Comparison of ENCODE assay signal across 8 mouse cellular contexts in the genomic region with DNA sequence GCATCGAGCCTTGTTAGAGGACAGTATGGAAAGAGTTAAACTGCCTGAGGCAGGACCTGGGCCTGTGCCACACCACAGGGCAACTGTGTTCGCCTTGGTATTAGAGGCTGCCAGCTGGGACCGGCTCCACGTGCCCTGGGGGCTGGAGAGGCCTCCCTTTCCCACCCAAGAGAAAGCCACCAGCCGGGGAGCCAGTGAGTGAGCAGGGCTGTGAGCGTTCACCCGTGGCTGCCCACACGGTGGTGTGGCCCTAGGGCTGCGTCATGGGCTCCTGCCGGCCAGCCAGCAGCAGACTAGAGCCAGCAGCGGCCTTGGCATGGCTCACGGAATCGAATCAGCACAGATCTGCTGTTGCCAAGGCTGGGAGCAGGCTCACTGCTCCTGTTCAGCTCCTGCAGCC. TPM values are rescaled to one million over a fixed set of nuclear protein-coding genes. Genes with fewer than 3 reads are reported as not detected.
DNase-seq lines count a peak whose midpoint lies in the region; ATAC-seq and TF ChIP-seq lines count a peak whose summit lies in the region.

No protein-coding gene starts in this region.

- no peaks in the 10 kb centered on the region for H3K36me3 ChIP-seq in kidney, adult 2 months (ENCODE audit: control insufficient read depth, insufficient read depth, low read length)
- H3K36me3 ChIP-seq in kidney, embryonic 15.5 days, result no peaks in the 10 kb centered on the region
- H3K36me3 ChIP-seq in heart, embryonic 10.5 days, result no peaks in the 10 kb centered on the region
- H3K36me3 ChIP-seq in midbrain, embryonic 13.5 days, result no peaks in the 10 kb centered on the region

- TF ChIP-seq CTCF in kidney, adult 2 months (conservative IDR thresholded peaks at IDR 0.05; ENCODE audit: insufficient read depth, insufficient read length, low read depth, low read length), result 0 out of 2 replicates have a peak, but pooled peaks have one; percentile 1

- no peaks in the 10 kb centered on the region for H3K4me1 ChIP-seq in kidney, adult 2 months (ENCODE audit: control insufficient read depth, insufficient read depth, low read length)
- H3K4me1 ChIP-seq in kidney, embryonic 15.5 days, result peaks cover 85% of the 10 kb centered on the region
- H3K4me1 ChIP-seq in heart, embryonic 10.5 days, result peaks cover 71% of the 10 kb centered on the region
- H3K4me1 ChIP-seq in midbrain, embryonic 13.5 days (replicated peaks), result peaks cover 53% of the 10 kb centered on the region

- 32% methylated on average over 13 of the region's 13 CpGs for WGBS in kidney, adult 2 months
- WGBS in kidney, embryonic 15.5 days, result 55% methylated on average over 13 of the region's 13 CpGs
- 79% methylated on average over 13 of the region's 13 CpGs for WGBS in heart, embryonic 10.5 days
- 59% methylated on average over 13 of the region's 13 CpGs for WGBS in midbrain, embryonic 13.5 days

- no peaks in the 10 kb centered on the region for H3K27me3 ChIP-seq in kidney, adult 2 months (replicated peaks; ENCODE audit: control insufficient read depth, insufficient read depth, low read length)
- H3K27me3 ChIP-seq in kidney, embryonic 15.5 days, result no peaks in the 10 kb centered on the region
- H3K27me3 ChIP-seq in heart, embryonic 10.5 days (ENCODE audit: insufficient read depth, poor library complexity, severe bottlenecking), result peaks cover 14% of the 10 kb centered on the region; the same call in 1 of the 2 replicates
- H3K27me3 ChIP-seq in midbrain, embryonic 13.5 days, result peaks cover 4% of the 10 kb centered on the region; the same call in 1 of the 2 replicates

- TF ChIP-seq POLR2A in kidney, adult 2 months (IDR thresholded peaks at IDR 0.05; ENCODE audit: low read depth, low read length), result no peak

- no peak overlapping the region for H3K9ac ChIP-seq in kidney, embryonic 15.5 days
- no peak overlapping the region for H3K9ac ChIP-seq in midbrain, embryonic 13.5 days (replicated peaks)

- no peaks in the 10 kb centered on the region for H3K9me3 ChIP-seq in kidney, embryonic 15.5 days (replicated peaks)
- H3K9me3 ChIP-seq in heart, embryonic 10.5 days, result no peaks in the 10 kb centered on the region
- no peaks in the 10 kb centered on the region for H3K9me3 ChIP-seq in midbrain, embryonic 13.5 days

- H3K4me3 ChIP-seq in kidney, adult 2 months (ENCODE audit: insufficient read depth, low read depth, low read length), result no peak overlapping the region
- H3K4me3 ChIP-seq in kidney, embryonic 15.5 days (replicated peaks), result no peak overlapping the region
- no peak overlapping the region for H3K4me3 ChIP-seq in heart, embryonic 10.5 days
- H3K4me3 ChIP-seq in midbrain, embryonic 13.5 days (replicated peaks), result no peak overlapping the region

- ATAC-seq in kidney, embryonic 15.5 days (replicated peaks; ENCODE audit: low FRiP score), result no peak
- 0 out of 2 replicates have a peak, but pooled peaks have one; percentile 18 for ATAC-seq in midbrain, embryonic 13.5 days

- DNase-seq in kidney, adult 2 months, result peak; percentile 42
- DNase-seq in adipocyte (ENCODE audit: low spot score), result peak; percentile 80
- peak; percentile 76 to 78 for DNase-seq in cerebellum, postnatal 25 days
- DNase-seq in heart, embryonic 10.5 days (ENCODE audit: low spot score), result no peak
- DNase-seq in spleen, postnatal 36 days (ENCODE audit: low spot score in 2 of 2), result no peak
- no peak for DNase-seq in embryo, embryonic 10 days (ENCODE audit: low spot score)

- H3K27ac ChIP-seq in kidney, adult 2 months (ENCODE audit: insufficient read depth, low read depth, low read length), result no peak overlapping the region
- no peak overlapping the region for H3K27ac ChIP-seq in kidney, embryonic 15.5 days
- H3K27ac ChIP-seq in heart, embryonic 10.5 days, result peak overlapping the region; percentile 12; the same call in 1 of the 2 replicates
- H3K27ac ChIP-seq in midbrain, embryonic 13.5 days, result no peak overlapping the region

- no peak overlapping the region for H3K4me2 ChIP-seq in kidney, embryonic 15.5 days
- H3K4me2 ChIP-seq in midbrain, embryonic 13.5 days (replicated peaks), result no peak overlapping the region

RNA-seq across cellular contexts. Expression of a gene that starts 42.2 kb away (rescaled TPM):
- 14.8 and 15.6 TPM in 2 replicates for polyA plus RNA-seq in kidney, adult 2 months (2012; rRNA removed)
- 8.3 and 10.0 TPM in 2 replicates for polyA plus RNA-seq in kidney, embryonic 15.5 days (2015; fragmentation: Nextera tagmentation; extraction: Ambion mirVana)
- polyA plus RNA-seq in heart, embryonic 10.5 days (2016; fragmentation: Nextera tagmentation; extraction: Ambion mirVana), result 12.2 and 13.7 TPM in 2 replicates
- 22.3 and 22.5 TPM in 2 replicates for polyA plus RNA-seq in midbrain, embryonic 13.5 days (2015; fragmentation: Nextera tagmentation; extraction: Ambion mirVana)

Comparison
In these comparisons a context has a peak if more than half of its experiments do, and no peak if none do; other contexts are left out.
1. DNase-seq: peak in kidney, adult 2 months (single experiment), adipocyte (single experiment) and cerebellum, postnatal 25 days (2 of 2); none in heart, embryonic 10.5 days (single experiment), spleen, postnatal 36 days (0 of 2) and embryo, embryonic 10 days (single experiment).